Mouse (Mus musculus) midbrain, embryonic 13.5 days (tissue): ENCODE measurements around the gene Cux1. TPM values are rescaled to one million over a fixed set of nuclear protein-coding genes. Genes with fewer than 3 reads are reported as not detected.
"Not testable (repeated sequence)": the region's sequence is repeated elsewhere in the genome, so short reads cannot be mapped to it uniquely, and the experiment has no call there.

Experiments
- ATAC-seq: fragments of 200-750 bp; cut with Nextera tagmentation; 2 replicates; pipeline ENCODE4 v1.8.0; 2017; ENCODE audit warnings: mild to moderate bottlenecking, moderate TSS enrichment, moderate library complexity
- H3K27ac ChIP-seq: fragments of 300-500 bp; sonication (generic); 2 replicates; pipeline ENCODE4 v1.5.1; 2015; ENCODE audit warnings: inconsistent platforms, mild to moderate bottlenecking, moderate library complexity
- H3K27me3 ChIP-seq: fragments of 300-500 bp; sonication (generic); 2 replicates; pipeline ENCODE4 v1.6.1; 2015; ENCODE audit warnings: mild to moderate bottlenecking, inconsistent platforms
- H3K36me3 ChIP-seq: fragments of 300-500 bp; sonication (generic); 2 replicates; pipeline ENCODE4 v1.6.1; 2015; ENCODE audit warnings: mild to moderate bottlenecking, inconsistent platforms
- H3K4me1 ChIP-seq: fragments of 300-500 bp; sonication (generic); replicated peaks from 2 replicates; pipeline ENCODE4 v1.6.1; 2015; ENCODE audit warnings: inconsistent platforms
- H3K4me2 ChIP-seq: fragments of 300-500 bp; sonication (generic); replicated peaks from 2 replicates; pipeline ENCODE4 v1.6.1; 2015; ENCODE audit warnings: moderate library complexity, mild to moderate bottlenecking, inconsistent platforms
- H3K4me3 ChIP-seq: fragments of 300-500 bp; sonication (generic); replicated peaks from 2 replicates; pipeline ENCODE4 v1.5.1; 2015; ENCODE audit warnings: mild to moderate bottlenecking, inconsistent platforms
- H3K9ac ChIP-seq: fragments of 300-500 bp; sonication (generic); replicated peaks from 2 replicates; pipeline ENCODE4 v1.6.1; 2015; ENCODE audit warnings: mild to moderate bottlenecking, inconsistent platforms
- H3K9me3 ChIP-seq: fragments of 300-500 bp; sonication (generic); 2 replicates; pipeline ENCODE4 v1.6.1; 2016; ENCODE audit warnings: mild to moderate bottlenecking, inconsistent platforms
- WGBS: fragments of 180-500 bp; shearing (Covaris S2); methylation state at CpG from one replicate; pipeline ENCODE4 v1.1.7; 2015; 5-methylcytosine and 5-hydroxymethylcytosine counted together
- microRNA-seq: library from miRNA; unstranded; fragments of <30 nt; microRNA quantifications from one replicate; pipeline ENCODE4, GENCODE M21; 2016
- polyA plus RNA-seq: library from polyadenylated mRNA; unstranded; fragments of >200 nt; fragmentation: Nextera tagmentation; extraction: Ambion mirVana; gene quantifications from 2 replicates; pipeline ENCODE4 v1.2.1, GENCODE M21; 2015

Gene Cux1
- polyA plus RNA-seq, 1 experiment from 2014 or later, result 126 TPM

GRCm38 (mm10) chr5:136215211-136215610, 352.1 kb downstream of the Cux1 start:
- H3K9ac ChIP-seq, result no peak overlapping the region
- no peak overlapping the region for H3K27ac ChIP-seq
- no peaks in the 10 kb centered on the region for H3K9me3 ChIP-seq
- no peak overlapping the region for H3K4me2 ChIP-seq
- H3K4me1 ChIP-seq, result no peaks in the 10 kb centered on the region
- H3K36me3 ChIP-seq, result peaks cover 24% of the 10 kb centered on the region
- no peaks in the 10 kb centered on the region for H3K27me3 ChIP-seq
- WGBS, result 94% methylated on average over 3 of the region's 3 CpGs
- no peak overlapping the region for H3K4me3 ChIP-seq
- no peak for ATAC-seq

- WGBS, result 82% methylated on average over 5 of the region's 5 CpGs
- no peak for ATAC-seq
- H3K4me1 ChIP-seq, result no peaks in the 10 kb centered on the region
Measured at GRCm38 (mm10) chr5:136213716-136214115, 353.6 kb downstream of the Cux1 start.

GRCm38 (mm10) chr5:136212716-136213115, 354.6 kb downstream of the Cux1 start:
- ATAC-seq, result no peak
- Histone ChIP-seq H3K27ac (no peak overlapping the region), H3K27me3 (no peaks in the 10 kb centered on the region), H3K4me2 (no peak overlapping the region), H3K4me3 (no peak overlapping the region), H3K9me3 (no peaks in the 10 kb centered on the region), H3K9ac (no peak overlapping the region), H3K4me1 (no peaks in the 10 kb centered on the region), H3K36me3 (no peaks in the 10 kb centered on the region)
- 91% methylated on average over 11 of the region's 11 CpGs for WGBS

More at GRCm38 (mm10) chr5:136213716-136214115, 353.6 kb downstream of the Cux1 start:
- Histone ChIP-seq H3K9me3 (no peaks in the 10 kb centered on the region), H3K27me3 (no peaks in the 10 kb centered on the region), H3K9ac (no peak overlapping the region), H3K36me3 (peaks cover 10% of the 10 kb centered on the region), H3K27ac (no peak overlapping the region), H3K4me2 (no peak overlapping the region), H3K4me3 (no peak overlapping the region)

- WGBS, result 93% methylated on average over 14 of the region's 14 CpGs
- not testable (repeated sequence) for H3K4me3 ChIP-seq, H3K9me3 ChIP-seq, H3K4me1 ChIP-seq, H3K27ac ChIP-seq, H3K36me3 ChIP-seq, ATAC-seq, H3K4me2 ChIP-seq, H3K27me3 ChIP-seq, H3K9ac ChIP-seq
Measured at GRCm38 (mm10) chr5:136211341-136212102, 355.8 kb downstream of the Cux1 start.

- Histone ChIP-seq H3K9ac (no peak overlapping the region), H3K4me2 (no peak overlapping the region), H3K4me1 (no peaks in the 10 kb centered on the region), H3K36me3 (no peaks in the 10 kb centered on the region), H3K27ac (no peak overlapping the region), H3K4me3 (no peak overlapping the region), H3K27me3 (no peaks in the 10 kb centered on the region), H3K9me3 (no peaks in the 10 kb centered on the region)
- WGBS, result 69% methylated on average over 5 of the region's 5 CpGs
- ATAC-seq, result no peak
Measured at GRCm38 (mm10) chr5:136210549-136210948, 356.7 kb downstream of the Cux1 start.

GRCm38 (mm10) chr5:136201832-136202231, 365.5 kb downstream of the Cux1 start:
- H3K27ac ChIP-seq, result no peak overlapping the region
- H3K27me3 ChIP-seq, result no peaks in the 10 kb centered on the region
- H3K9ac ChIP-seq, result no peak overlapping the region
- no peak overlapping the region for H3K4me3 ChIP-seq
- no peaks in the 10 kb centered on the region for H3K9me3 ChIP-seq
- no peak overlapping the region for H3K4me2 ChIP-seq
- peaks cover 4% of the 10 kb centered on the region for H3K36me3 ChIP-seq
- peaks cover 17% of the 10 kb centered on the region for H3K4me1 ChIP-seq
- peak; percentile 70 for ATAC-seq
- WGBS, result 33% methylated on average over 7 of the region's 7 CpGs

- Histone ChIP-seq H3K36me3 (peaks cover 27% of the 10 kb centered on the region), H3K27me3 (no peaks in the 10 kb centered on the region), H3K4me3 (peak overlapping the region; percentile 99), H3K9ac (peak overlapping the region; percentile 73), H3K9me3 (no peaks in the 10 kb centered on the region), H3K4me1 (peaks cover 17% of the 10 kb centered on the region), H3K4me2 (peak overlapping the region; percentile 86), H3K27ac (peak overlapping the region; percentile 81)
- ATAC-seq, result no peak
- 20% methylated on average over 11 of the region's 11 CpGs for WGBS
Measured at GRCm38 (mm10) chr5:136199526-136199925, 367.8 kb downstream of the Cux1 start.

- Histone ChIP-seq H3K9me3 (no peaks in the 10 kb centered on the region), H3K27ac (peak within 1 kb of the TSS; percentile 81), H3K36me3 (peaks cover 35% of the 10 kb centered on the region), H3K9ac (peak within 1 kb of the TSS; percentile 95), H3K4me2 (peak within 1 kb of the TSS; percentile 86), H3K4me1 (peaks cover 17% of the 10 kb centered on the region), H3K27me3 (no peaks in the 10 kb centered on the region), H3K4me3 (peak within 1 kb of the TSS; percentile 99)
- under 1% methylated on average over 62 of the region's 62 CpGs for WGBS
- peak; percentile 88 for ATAC-seq
Measured at GRCm38 (mm10) chr5:136198474-136199391, 368.6 kb downstream of the Cux1 start, which contains the start of gene Prkrip1. Gene Prkrip1 (minus strand): TSS chr5:136198963.

Small RNA genes within 50 kb of the gene (microRNA-seq; reads per million reads assigned to microRNA genes)
- not detected for gene Mir721

Other genes starting within 250 kb of the Cux1 start
- gene Myl10, start 125.7 kb upstream of the Cux1 start, polyA plus RNA-seq, result not detected in 2 replicates